Mouse (Mus musculus) kidney, embryonic 16.5 days (tissue): Measurements from ENCODE around the gene Clip2. TPM values are rescaled to one million over a fixed set of nuclear protein-coding genes. Genes with fewer than 3 reads are reported as not detected.
"Not testable (repeated sequence)": the region's sequence is repeated elsewhere in the genome, so short reads cannot be mapped to it uniquely, and the experiment has no call there.

Source experiments
- ATAC-seq: fragments of 200-750 bp; cut with Nextera tagmentation; 2 replicates; pipeline ENCODE4 v1.8.0; 2017; ENCODE audit warnings: moderate TSS enrichment; ENCODE audit not compliant: low FRiP score, low TSS enrichment
- H3K27ac ChIP-seq: fragments of 300-500 bp; sonication (generic); 2 replicates; pipeline ENCODE4 v1.5.1; 2014; ENCODE audit warnings: low read length
- H3K27me3 ChIP-seq: fragments of 300-500 bp; sonication (generic); 2 replicates; pipeline ENCODE4 v1.6.1; 2014; ENCODE audit warnings: low read length, control low read depth, mixed read lengths; ENCODE audit not compliant: insufficient read depth
- H3K36me3 ChIP-seq: fragments of 300-500 bp; sonication (generic); 2 replicates; pipeline ENCODE4 v1.6.1; 2014; ENCODE audit warnings: low read length, control low read depth, mixed read lengths; ENCODE audit not compliant: insufficient read depth
- H3K4me1 ChIP-seq: fragments of 300-500 bp; sonication (generic); 2 replicates; pipeline ENCODE4 v1.6.1; 2014; ENCODE audit warnings: low read length, control low read depth, mixed read lengths; ENCODE audit not compliant: insufficient read depth
- H3K4me2 ChIP-seq: fragments of 300-500 bp; sonication (generic); replicated peaks from 2 replicates; pipeline ENCODE4 v1.6.1; 2014; ENCODE audit warnings: low read depth, low read length
- H3K4me3 ChIP-seq: fragments of 300-500 bp; sonication (generic); 2 replicates; pipeline ENCODE4 v1.5.1; 2014; ENCODE audit warnings: mild to moderate bottlenecking, low read length
- H3K9ac ChIP-seq: fragments of 300-500 bp; sonication (generic); replicated peaks from 2 replicates; pipeline ENCODE4 v1.6.1; 2014; ENCODE audit warnings: low read length
- H3K9me3 ChIP-seq: fragments of 300-500 bp; sonication (generic); 2 replicates; pipeline ENCODE4 v1.6.1; 2016; ENCODE audit warnings: low read length, control low read depth
- WGBS: fragments of 180-500 bp; shearing (Covaris S2); extraction: QIAGEN DNeasy Blood & Tissue Kit; methylation state at CpG from one replicate; pipeline ENCODE4 v1.1.7; 2014; 5-methylcytosine and 5-hydroxymethylcytosine counted together
- polyA plus RNA-seq: library from polyadenylated mRNA; unstranded; fragments of >200 nt; fragmentation: Nextera tagmentation; extraction: Ambion mirVana; gene quantifications from 2 replicates; pipeline ENCODE4 v1.2.1, GENCODE M21; 2015

Gene Clip2
- polyA plus RNA-seq, 1 experiment from 2014 or later, result 4.1 TPM

GRCm38 (mm10) chr5:134459096-134459495, 93.1 kb downstream of the Clip2 start:
- Histone ChIP-seq H3K4me3 (no peak overlapping the region), H3K4me1 (peaks cover 12% of the 10 kb centered on the region), H3K4me2 (no peak overlapping the region), H3K9me3 (no peaks in the 10 kb centered on the region), H3K27ac (no peak overlapping the region), H3K27me3 (no peaks in the 10 kb centered on the region), H3K9ac (no peak overlapping the region), H3K36me3 (no peaks in the 10 kb centered on the region)
- 85% methylated on average over 7 of the region's 7 CpGs for WGBS
- ATAC-seq, result no peak

DNA sequence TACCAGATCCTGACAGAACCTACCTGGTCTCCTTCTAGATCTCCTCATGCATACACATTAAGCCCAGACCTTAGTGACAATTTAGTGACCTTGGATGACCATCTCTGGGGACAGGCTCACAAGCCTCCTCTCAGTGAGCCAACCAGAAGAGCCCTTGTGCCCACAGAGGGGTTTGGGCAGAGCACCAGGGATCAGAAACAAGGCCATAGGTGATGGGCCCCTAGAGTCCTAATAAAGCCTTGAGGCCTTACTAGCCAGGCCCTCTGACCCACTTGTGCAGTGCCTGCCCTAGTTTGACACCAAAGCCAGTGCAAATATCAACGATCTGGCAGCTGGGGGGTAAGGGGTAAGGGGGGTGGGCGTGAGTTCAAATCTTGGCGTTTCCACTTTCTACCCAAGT, 93.8 kb downstream of the Clip2 start:
- Histone ChIP-seq H3K9me3 (no peaks in the 10 kb centered on the region), H3K4me3 (no peak overlapping the region), H3K4me1 (peaks cover 13% of the 10 kb centered on the region), H3K27me3 (no peaks in the 10 kb centered on the region), H3K9ac (no peak overlapping the region), H3K27ac (no peak overlapping the region), H3K36me3 (no peaks in the 10 kb centered on the region), H3K4me2 (no peak overlapping the region)
- ATAC-seq, result no peak
- 100% methylated on average over 3 of the region's 3 CpGs for WGBS

- peak overlapping the region; percentile 3; the same call in 1 of the 2 replicates for H3K9ac ChIP-seq
- H3K36me3 ChIP-seq, result peaks cover 1% of the 10 kb centered on the region; the same call in 1 of the 2 replicates
- 0 out of 2 replicates have a peak, but pooled peaks cover 1% of the 10 kb centered on the region for H3K9me3 ChIP-seq
- H3K4me1 ChIP-seq, result peaks cover 13% of the 10 kb centered on the region
- H3K27ac ChIP-seq, result peak overlapping the region; percentile 92; the same call in 1 of the 2 replicates
- H3K4me2 ChIP-seq, result no peak overlapping the region
- H3K4me3 ChIP-seq, result no peak overlapping the region
- H3K27me3 ChIP-seq, result no peaks in the 10 kb centered on the region
- WGBS, result 88% methylated on average over 2 of the region's 2 CpGs
- ATAC-seq, result no peak
These were observed 94.9 kb downstream of the Clip2 start for GRCm38 (mm10) chr5:134457371-134457770.

DNA sequence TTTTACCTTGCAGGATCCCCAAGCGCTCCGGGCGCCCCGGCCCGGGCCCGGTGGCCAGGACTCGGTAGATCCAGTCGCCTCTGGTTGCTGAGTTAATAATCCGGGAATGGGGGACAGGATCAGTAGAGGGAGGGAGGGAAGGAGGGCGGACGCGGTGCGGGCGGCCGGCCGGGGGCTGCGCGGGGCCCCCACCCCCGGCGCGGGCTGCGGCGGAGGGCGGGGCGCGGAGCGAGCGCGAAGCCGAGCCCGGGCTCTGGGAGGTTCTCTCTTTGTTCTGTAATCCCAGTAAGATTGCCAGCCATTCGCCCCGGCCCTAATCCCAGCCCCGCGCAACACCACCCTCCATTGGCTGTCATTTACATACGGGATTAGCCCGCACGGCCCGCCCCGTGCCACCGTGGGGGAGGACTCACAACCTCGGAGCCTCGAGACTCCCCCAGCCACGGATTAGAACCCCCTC, 95.7 kb downstream of the Clip2 start, which contains the start of gene Gtf2ird1:
Gtf2ird1 (minus strand) TSS at position 214 of the 460 bp plus-strand sequence.
- H3K4me3 ChIP-seq, result peak within 1 kb of the TSS; percentile 84
- WGBS, result under 1% methylated on average over 40 of the region's 44 CpGs
- peak within 1 kb of the TSS; percentile 97 for H3K9ac ChIP-seq
- H3K27me3 ChIP-seq, result no peaks in the 10 kb centered on the region
- H3K36me3 ChIP-seq, result peaks cover 10% of the 10 kb centered on the region; the same call in 1 of the 2 replicates
- ATAC-seq, result peak; percentile 79
- H3K27ac ChIP-seq, result peak within 1 kb of the TSS; percentile 92
- H3K4me1 ChIP-seq, result peaks cover 13% of the 10 kb centered on the region
- peak within 1 kb of the TSS; percentile 92 for H3K4me2 ChIP-seq
- peaks cover 9% of the 10 kb centered on the region for H3K9me3 ChIP-seq

DNA sequence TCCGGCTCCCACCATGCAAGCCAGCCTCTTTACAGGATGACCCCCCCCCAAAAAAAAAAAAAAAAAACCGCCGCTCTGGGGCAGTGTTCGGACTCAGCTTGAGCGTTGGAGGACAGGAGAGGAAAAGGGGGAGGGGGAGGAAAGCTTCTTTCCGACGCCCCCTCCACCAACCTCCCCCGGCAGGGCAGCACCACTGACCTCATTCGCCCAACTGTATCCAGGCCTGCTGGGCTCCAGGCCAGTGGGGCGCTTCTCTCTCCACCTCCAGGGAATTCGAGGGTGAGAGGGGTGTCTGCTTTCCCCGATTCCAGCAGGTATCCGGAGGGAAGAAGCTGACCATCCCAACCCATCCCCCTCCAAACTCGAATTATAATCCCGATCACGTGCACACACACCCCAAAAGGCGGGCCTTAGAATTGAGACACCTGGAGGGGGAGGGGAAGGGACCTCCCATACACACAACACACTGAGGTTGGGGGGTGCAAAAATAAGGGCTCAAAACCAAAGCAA, 96.3 kb downstream of the Clip2 start:
- WGBS, result under 1% methylated on average over 17 of the region's 17 CpGs
- Histone ChIP-seq H3K27me3 (no peaks in the 10 kb centered on the region), H3K9ac (peak overlapping the region; percentile 97), H3K36me3 (peaks cover 11% of the 10 kb centered on the region; the same call in 1 of the 2 replicates), H3K4me3 (peak overlapping the region; percentile 84), H3K27ac (peak overlapping the region; percentile 92), H3K4me2 (peak overlapping the region; percentile 92), H3K9me3 (peaks cover 9% of the 10 kb centered on the region), H3K4me1 (peaks cover 13% of the 10 kb centered on the region)
- ATAC-seq, result peak; percentile 53

GRCm38 (mm10) chr5:134455186-134455895, 96.9 kb downstream of the Clip2 start:
- under 1% methylated on average over 21 of the region's 21 CpGs for WGBS
- peaks cover 15% of the 10 kb centered on the region; the same call in 1 of the 2 replicates for H3K36me3 ChIP-seq
- peak overlapping the region; percentile 97 for H3K9ac ChIP-seq
- peak overlapping the region; percentile 92 for H3K27ac ChIP-seq
- H3K4me3 ChIP-seq, result peak overlapping the region; percentile 84
- peak overlapping the region; percentile 92 for H3K4me2 ChIP-seq
- no peaks in the 10 kb centered on the region for H3K27me3 ChIP-seq
- H3K9me3 ChIP-seq, result peaks cover 12% of the 10 kb centered on the region
- peaks cover 13% of the 10 kb centered on the region for H3K4me1 ChIP-seq
- peak; percentile 64 for ATAC-seq

DNA sequence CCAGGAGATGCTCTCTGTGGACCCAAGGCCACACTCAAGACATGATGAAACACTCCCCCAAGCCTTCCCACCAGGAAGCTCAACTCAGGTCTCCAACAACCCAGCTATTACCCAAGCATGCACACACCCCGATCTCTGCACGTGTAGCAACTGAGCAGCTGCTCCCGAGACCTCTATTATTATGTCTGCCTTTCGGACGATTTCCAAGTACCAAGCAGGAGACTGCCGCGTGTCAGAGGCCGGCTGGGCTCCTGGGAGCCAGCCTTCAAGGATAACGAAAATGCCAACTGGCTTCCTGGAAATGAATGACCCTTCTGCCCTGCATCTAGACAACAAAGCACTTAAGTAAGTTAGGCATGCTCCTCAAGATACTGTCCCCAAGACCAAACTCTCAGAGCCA, 97.8 kb downstream of the Clip2 start:
- peaks cover 16% of the 10 kb centered on the region; the same call in 1 of the 2 replicates for H3K36me3 ChIP-seq
- no peak for ATAC-seq
- no peaks in the 10 kb centered on the region for H3K27me3 ChIP-seq
- peak overlapping the region; percentile 92 for H3K27ac ChIP-seq
- H3K9ac ChIP-seq, result peak overlapping the region; percentile 97
- H3K4me1 ChIP-seq, result peaks cover 13% of the 10 kb centered on the region
- peak overlapping the region; percentile 92 for H3K4me2 ChIP-seq
- H3K4me3 ChIP-seq, result peak overlapping the region; percentile 84
- H3K9me3 ChIP-seq, result peaks cover 12% of the 10 kb centered on the region
- 29% methylated on average over 9 of the region's 9 CpGs for WGBS

DNA sequence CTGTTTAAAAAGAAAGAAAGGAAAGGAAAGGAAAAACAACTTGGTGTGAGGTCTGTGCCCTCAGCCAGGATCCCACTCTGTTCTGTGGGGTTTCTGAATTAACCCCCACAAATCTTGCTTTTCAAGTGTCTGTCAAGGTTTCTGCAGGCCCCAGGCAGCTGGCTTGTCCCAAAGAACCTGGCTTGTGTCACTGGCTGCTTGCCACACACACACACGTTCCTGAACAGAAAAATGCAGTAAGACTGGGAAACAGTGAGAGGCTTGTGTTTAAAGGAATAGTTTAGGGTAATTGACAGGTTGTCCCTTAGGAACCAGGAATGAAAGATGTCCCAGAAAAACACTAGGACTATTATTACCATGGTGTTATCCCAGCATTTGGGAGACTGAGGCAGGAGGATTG, 98.7 kb downstream of the Clip2 start:
- no peak for ATAC-seq
- 17% methylated on average over 1 of the region's 1 CpGs for WGBS
- peaks cover 16% of the 10 kb centered on the region; the same call in 1 of the 2 replicates for H3K36me3 ChIP-seq

DNA sequence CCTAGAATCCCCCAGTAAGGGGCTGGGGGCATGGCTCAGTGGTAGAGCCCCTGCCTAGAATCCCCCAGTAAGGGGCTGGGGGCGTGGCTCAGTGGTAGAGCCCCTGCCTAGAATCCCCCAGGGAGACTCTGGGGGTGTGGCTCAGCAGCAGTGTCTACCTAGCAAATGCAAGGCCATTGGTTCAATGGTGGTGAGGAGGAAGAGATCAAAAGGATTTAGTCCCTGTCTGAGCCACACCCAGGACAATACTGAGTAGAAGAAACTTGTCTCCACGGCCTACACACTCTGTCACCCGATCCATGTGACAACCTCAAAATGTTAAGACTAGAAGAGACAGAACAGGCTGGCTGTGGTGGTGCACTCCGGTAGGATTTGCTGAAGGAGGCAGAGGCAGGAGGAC, 105.5 kb downstream of the Clip2 start:
- ATAC-seq, H3K27me3 ChIP-seq, H3K27ac ChIP-seq, H3K9ac ChIP-seq, H3K4me3 ChIP-seq, H3K4me2 ChIP-seq, H3K9me3 ChIP-seq: not testable (repeated sequence)
- Histone ChIP-seq H3K36me3 (peaks cover 19% of the 10 kb centered on the region; the same call in 1 of the 2 replicates), H3K4me1 (peaks cover 23% of the 10 kb centered on the region)
- 94% methylated on average over 4 of the region's 4 CpGs for WGBS

More for the DNA sequence above, 98.7 kb downstream of the Clip2 start:
- H3K27ac ChIP-seq, result no peak overlapping the region
- no peak overlapping the region for H3K4me3 ChIP-seq
- H3K9ac ChIP-seq, result no peak overlapping the region
- peaks cover 12% of the 10 kb centered on the region for H3K9me3 ChIP-seq
- peaks cover 13% of the 10 kb centered on the region for H3K4me1 ChIP-seq
- H3K27me3 ChIP-seq, result no peaks in the 10 kb centered on the region
- no peak overlapping the region for H3K4me2 ChIP-seq
